Mouse (Mus musculus): Measurements from ENCODE around the gene Myl9. TPM values are rescaled to one million over a fixed set of nuclear protein-coding genes. Genes with fewer than 3 reads are reported as not detected.
"Not testable (repeated sequence)": the region's sequence is repeated elsewhere in the genome, so short reads cannot be mapped to it uniquely, and the experiment has no call there.

The Myl9 gene
- total RNA-seq, 2 experiments from 2014 or later: 274 to 290 TPM

GRCm38 (mm10) chr2:156816116-156816515 is 40.9 kb downstream of the Myl9 start:
- no peak for DNase-seq
- intact Hi-C loops (cut with DNase I): no loop called here

- intact Hi-C loops (cut with DNase I); DNase-seq: not testable (repeated sequence)
Observed at GRCm38 (mm10) chr2:156825128-156825527, 49.9 kb downstream of the Myl9 start.

Other genes starting within 250 kb of the Myl9 start
- 10 to 100 TPM; 18.8 to 19.5 TPM for gene Aar2, start 227.8 kb upstream of the Myl9 start, total RNA-seq (2021)
- 10 to 100 TPM; 33.5 to 42.8 TPM for gene Dlgap4, start 161.7 kb upstream of the Myl9 start, total RNA-seq (2021)
- 1 to 10 TPM; 1.8 to 2.4 TPM for gene Tgif2, start 64.6 kb downstream of the Myl9 start, total RNA-seq (2021)
- 1 to 10 TPM; 1.5 to 1.6 TPM for gene 4930518I15Rik, start 82.5 kb downstream of the Myl9 start, total RNA-seq (2021)
- gene Rab5if, start 87.7 kb downstream of the Myl9 start, total RNA-seq (2021): 100 to 1,000 TPM; 119 to 128 TPM
- gene Sla2, start 111.8 kb downstream of the Myl9 start, total RNA-seq (2021): 1 to 10 TPM in 1 of 2 experiments, under 1 TPM in 1; 0.10 to 1.3 TPM
- 10 to 100 TPM; 23.3 to 24.5 TPM for gene Ndrg3, start 216.6 kb downstream of the Myl9 start, total RNA-seq (2021)
- gene Dsn1, start 231.7 kb downstream of the Myl9 start, total RNA-seq (2021): 1 to 10 TPM; 3.9 to 4.1 TPM

Measured in heart, postnatal 14 days (tissue).